ENCODE assay signal across 9 mouse cellular contexts in genomic region chr6:114345156-114345555, GRCm38 (mm10). TPM values are rescaled to one million over a fixed set of nuclear protein-coding genes. Genes with fewer than 3 reads are reported as not detected.
DNase-seq lines count a peak whose midpoint lies in the region; ATAC-seq and TF ChIP-seq lines count a peak whose summit lies in the region.
"Had no signal": no experiment of that assay in that cellular context is flagged by ENCODE, and none has a peak within 500 bp of the region (broad histone marks: within the 10 kb centered on the region; RNA-seq: fewer than 3 reads in every experiment).

No protein-coding gene starts in this region.

- H3K9me3 ChIP-seq in MEL (replicated peaks; ENCODE audit: insufficient read depth, low read length), result no peaks in the 10 kb centered on the region
- no peaks in the 10 kb centered on the region for H3K9me3 ChIP-seq in midbrain, postnatal 0 days (ENCODE audit: low read length)

- no peak for TF ChIP-seq EP300 in MEL (IDR thresholded peaks at IDR 0.05; ENCODE audit: low read depth in 1 of 2, low read length in 2 of 2)

- peak; percentile 41 for DNase-seq in gastrocnemius, adult 18-20 months (ENCODE audit: low spot score)
- no peak for DNase-seq in gastrocnemius, postnatal 25 days
- DNase-seq in MEL (ENCODE audit: low read depth, low spot score), result no peak
- peak; percentile 80 to 92 for DNase-seq in cerebellum, postnatal 14 days
- DNase-seq in heart, postnatal 36 days, result peak; percentile 65 to 80
- peak; percentile 68 to 85 for DNase-seq in layer of hippocampus, postnatal 25 days (ENCODE audit: extremely low spot score in 1 of 2, low spot score in 1 of 2)
- peak; percentile 76 for DNase-seq in midbrain, postnatal 0 days (ENCODE audit: low spot score)
- peak; percentile 37 for DNase-seq in thymus, postnatal 25 days

- peak; percentile 7 to 39 (median 9); a peak in 3 of 6 replicates for TF ChIP-seq CTCF in MEL (IDR thresholded peaks at IDR 0.05 in 2 of 3, conservative IDR thresholded peaks at IDR 0.05 in 1 of 3; ENCODE audit: control insufficient read depth in 1 of 3, insufficient read depth in 1 of 3, low read depth in 2 of 3, low read length in 3 of 3, poor library complexity in 1 of 3, severe bottlenecking in 1 of 3)
- TF ChIP-seq CTCF in midbrain, postnatal 0 days (IDR thresholded peaks at IDR 0.05), result peak; percentile 95

- TF ChIP-seq RAD21 in MEL (IDR thresholded peaks at IDR 0.05; ENCODE audit: low read depth, low read length), result no peak; the same call in 1 of the 2 replicates

- no peak overlapping the region for H3K9ac ChIP-seq in MEL (ENCODE audit: control insufficient read depth, low read depth, low read length, poor library complexity, severe bottlenecking)
- H3K9ac ChIP-seq in midbrain, postnatal 0 days (replicated peaks; ENCODE audit: low read length, poor library complexity, severe bottlenecking), result no peak overlapping the region

- no peak overlapping the region for H3K4me3 ChIP-seq in MEL (ENCODE audit: control insufficient read depth in 1 of 2, insufficient read depth in 1 of 2, low read depth in 2 of 2, low read length in 2 of 2)
- H3K4me3 ChIP-seq in midbrain, postnatal 0 days (ENCODE audit: low read depth, low read length), result no peak overlapping the region

- no peaks in the 10 kb centered on the region for H3K27me3 ChIP-seq in MEL (ENCODE audit: control insufficient read depth in 1 of 2, insufficient read depth in 2 of 2, low read length in 2 of 2)
- peaks cover 3% of the 10 kb centered on the region; the same call in 1 of the 2 replicates for H3K27me3 ChIP-seq in midbrain, postnatal 0 days (ENCODE audit: insufficient read depth, low read length)

- no peak overlapping the region for H3K27ac ChIP-seq in MEL (ENCODE audit: control insufficient read depth, low read depth, low read length)
- H3K27ac ChIP-seq in midbrain, postnatal 0 days (ENCODE audit: low read depth, low read length), result no peak overlapping the region

- H3K79me2 ChIP-seq in MEL (ENCODE audit: control insufficient read depth, insufficient read depth, low read length, poor library complexity), result no peaks in the 10 kb centered on the region

- no peak overlapping the region for H3K4me2 ChIP-seq in midbrain, postnatal 0 days (ENCODE audit: low read depth, low read length, poor library complexity, severe bottlenecking)

- no peaks in the 10 kb centered on the region for H3K4me1 ChIP-seq in MEL (ENCODE audit: control insufficient read depth in 1 of 2, insufficient read depth in 2 of 2, low read length in 2 of 2)
- H3K4me1 ChIP-seq in midbrain, postnatal 0 days (ENCODE audit: insufficient read depth, low read length), result 0 out of 2 replicates have a peak, but pooled peaks cover 6% of the 10 kb centered on the region

- no peaks in the 10 kb centered on the region for H3K36me3 ChIP-seq in MEL (ENCODE audit: control insufficient read depth in 1 of 2, insufficient read depth in 2 of 2, low read length in 2 of 2)
- no peaks in the 10 kb centered on the region for H3K36me3 ChIP-seq in midbrain, postnatal 0 days (ENCODE audit: insufficient read depth, low read length)

- ATAC-seq in midbrain, postnatal 0 days (ENCODE audit: low FRiP score), result 0 out of 2 replicates have a peak, but pooled peaks have one; percentile 25

- TF ChIP-seq POLR2A in MEL (IDR thresholded peaks at IDR 0.05; ENCODE audit: control insufficient read depth in 1 of 2, insufficient read depth in 1 of 2, low read depth in 1 of 2, low read length in 2 of 2, poor library complexity in 1 of 2), result no peak

- intact Hi-C loops in heart, postnatal 36 days (cut with DNase I), result loop anchor here (1.0 to 5.0 kb wide), 3 partner anchors 57 to 353 kb away; no protein-coding TSS in a partner anchor

- 53% methylated on average over 4 of the region's 4 CpGs for WGBS in midbrain, postnatal 0 days

TF ChIP-seq in MEL, 35 proteins besides CTCF, POLR2A, EP300 and RAD21:
- TF ChIP-seq MYB (IDR thresholded peaks at IDR 0.05; ENCODE audit: low read depth, low read length) (no peak), SMC3 (IDR thresholded peaks at IDR 0.05; ENCODE audit: low read depth, low read length) (0 out of 2 replicates have a peak, but pooled peaks have one; percentile 11)

RNA-seq across cellular contexts. Expression of gene Hrh1, which starts 52.6 kb away (rescaled TPM):
- total RNA-seq in gastrocnemius, adult 18-20 months (2021), result under 1 TPM; 0.38 to 0.41 TPM
- total RNA-seq in gastrocnemius, postnatal 25 days (2021), result under 1 TPM; 0.13 to 0.64 TPM
- total RNA-seq in MEL (2012; rRNA removed), result not detected in 2 replicates
- not detected for polyA plus RNA-seq in MEL (2012; ENCODE audit: insufficient read depth in 1 of 2, insufficient read length in 2 of 2, low read depth in 1 of 2, low replicate concordance in 2 of 2, missing spikeins in 1 of 2)
- under 1 TPM; 0.19 to 0.81 TPM for total RNA-seq in heart, postnatal 36 days (2021)
- total RNA-seq in layer of hippocampus, postnatal 25 days (2021), result 1 to 10 TPM; 4.5 to 5.1 TPM
- 1.9 and 2.4 TPM in 2 replicates for total RNA-seq in midbrain, postnatal 0 days (2014; rRNA removed)
- polyA plus RNA-seq in midbrain, postnatal 0 days (2015; fragmentation: Nextera tagmentation; extraction: Ambion mirVana), result 1.6 and 1.9 TPM in 2 replicates
- polyA plus RNA-seq: stomach, embryonic 14.5 days had no signal

Comparison
In these comparisons a context has a peak if more than half of its experiments do, and no peak if none do; other contexts are left out.
1. DNase-seq: peak in gastrocnemius, adult 18-20 months (single experiment), cerebellum, postnatal 14 days (2 of 2), heart, postnatal 36 days (2 of 2), layer of hippocampus, postnatal 25 days (2 of 2), midbrain, postnatal 0 days (single experiment) and thymus, postnatal 25 days (single experiment); none in gastrocnemius, postnatal 25 days (single experiment) and MEL (single experiment).